Mouse (Mus musculus) adrenal gland, adult (tissue): ENCODE results near the gene Stard8.
"Not testable (repeated sequence)": the region's sequence is repeated elsewhere in the genome, so short reads cannot be mapped to it uniquely, and the experiment has no call there.

ENCODE experiments used
- DNase-seq, 2 experiments: peaks; one replicate each; pipeline ENCODE4 v3.0.0; 2022 to 2023; ENCODE audit warnings: low spot score in 1 of 2; ENCODE audit not compliant: inconsistent age in 2 of 2

The Stard8 gene

DNA sequence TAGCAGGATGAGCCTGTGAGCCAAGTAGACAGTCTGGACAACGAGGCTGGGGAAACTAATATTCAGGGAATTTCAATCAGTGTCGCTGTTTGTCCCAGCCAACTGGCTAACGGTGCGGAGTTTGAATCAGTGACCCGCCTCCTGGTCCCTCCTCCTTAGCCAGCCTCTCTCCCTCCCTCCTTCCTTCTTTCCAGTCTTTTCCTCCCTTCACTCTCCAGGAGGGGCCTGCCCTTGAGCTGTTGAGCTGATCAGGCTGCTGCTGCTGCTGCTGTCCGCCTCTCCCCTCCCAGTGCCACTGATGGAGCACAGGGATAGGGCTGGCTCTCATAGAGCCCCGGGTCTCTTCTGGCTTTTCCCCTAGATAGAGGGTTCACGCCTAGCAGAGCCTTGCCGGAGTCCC lies at the start of gene Stard8:
Gene Stard8 (plus strand): TSS at position 203 of the 400 bp plus-strand sequence.
- DNase-seq: peak; percentile 67 to 79

DNA sequence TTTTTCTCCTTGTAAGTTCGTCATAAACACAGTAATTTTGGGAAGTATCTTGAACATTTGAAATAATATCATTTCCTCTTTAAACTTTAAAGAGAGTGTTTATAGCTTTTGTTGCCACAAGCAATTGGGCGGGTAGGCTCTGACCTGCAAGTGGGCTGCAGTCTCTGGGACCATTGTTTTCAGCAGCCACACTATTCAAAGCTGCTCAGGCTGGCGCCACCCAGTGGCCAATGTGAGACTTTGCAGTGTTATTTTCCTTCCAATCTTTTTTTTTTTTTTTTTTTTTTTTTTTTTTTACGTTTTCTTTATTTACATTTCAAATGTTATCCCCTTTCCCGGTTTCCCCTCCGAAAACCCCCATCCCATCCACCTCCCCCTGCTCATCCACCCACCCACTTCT lies 49.1 kb upstream of the Stard8 start:
- DNase-seq: no peak

- DNase-seq: no peak
Observed at GRCm38 (mm10) chrX:98958287-98958686, 44.8 kb upstream of the Stard8 start.

DNA sequence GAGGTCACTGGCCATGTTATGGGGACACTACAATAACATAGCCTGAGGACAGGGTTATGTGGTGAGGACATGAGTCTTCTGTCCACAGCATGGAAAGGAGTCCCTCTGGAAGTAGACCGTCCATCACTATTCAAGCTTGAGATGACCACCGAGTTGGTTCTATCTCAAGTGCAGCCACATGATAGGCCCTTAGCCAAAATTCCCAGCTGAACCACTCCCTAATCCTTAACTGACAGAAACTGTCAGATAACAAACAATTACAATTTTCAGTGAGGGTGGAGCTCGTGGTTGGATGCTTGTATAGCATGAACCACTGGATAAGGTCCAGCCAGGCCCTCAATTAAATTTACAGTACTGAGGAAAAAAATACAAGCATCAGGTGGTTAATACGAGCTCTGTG lies 44.0 kb upstream of the Stard8 start:
- DNase-seq: no peak

- no peak for DNase-seq
Observed at GRCm38 (mm10) chrX:98963742-98964141, 39.3 kb upstream of the Stard8 start.

- DNase-seq: peak in 1 of 2 experiments; percentile 31
Observed at GRCm38 (mm10) chrX:98964513-98964912, 38.5 kb upstream of the Stard8 start.

DNA sequence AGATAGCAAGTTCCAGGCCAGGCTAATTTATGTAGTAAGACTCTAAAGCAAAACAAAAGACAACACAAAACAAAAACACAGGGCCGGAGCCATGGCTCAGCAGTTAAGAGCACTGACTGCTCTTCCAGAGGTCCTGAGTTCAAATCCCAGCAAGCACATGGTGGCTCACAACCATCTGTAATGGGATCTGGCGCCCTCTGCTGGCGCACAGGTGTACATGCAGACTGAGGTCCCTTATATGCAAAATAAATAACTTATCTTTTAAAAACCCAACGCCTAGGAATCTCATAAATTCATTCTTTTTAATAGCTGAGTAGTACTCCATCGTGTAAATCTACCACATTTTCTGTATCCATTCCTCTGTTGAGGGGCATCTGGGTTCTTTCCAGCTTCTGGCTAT lies 16.4 kb upstream of the Stard8 start:
- not testable (repeated sequence) for DNase-seq

DNA sequence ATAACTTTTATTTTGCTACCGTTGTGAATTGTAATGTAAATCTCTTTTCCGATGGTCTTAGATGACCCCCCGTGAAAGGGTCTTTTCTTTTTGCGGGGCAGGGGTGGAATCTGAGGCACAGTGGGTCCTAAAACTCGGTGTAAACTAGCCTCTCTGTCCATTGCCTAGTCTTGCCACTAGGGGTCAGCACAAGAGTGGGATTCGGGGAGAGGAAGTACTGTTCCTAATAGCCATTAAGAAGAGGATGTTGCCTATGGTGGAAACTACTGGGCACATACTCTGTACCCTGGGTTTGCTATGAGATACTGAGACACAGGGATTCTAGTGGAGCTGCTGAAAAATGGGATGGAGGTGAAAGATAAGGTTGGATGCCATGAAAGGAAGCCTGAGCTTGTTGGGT lies 13.5 kb upstream of the Stard8 start:
- DNase-seq: peak; percentile 58 to 86

DNA sequence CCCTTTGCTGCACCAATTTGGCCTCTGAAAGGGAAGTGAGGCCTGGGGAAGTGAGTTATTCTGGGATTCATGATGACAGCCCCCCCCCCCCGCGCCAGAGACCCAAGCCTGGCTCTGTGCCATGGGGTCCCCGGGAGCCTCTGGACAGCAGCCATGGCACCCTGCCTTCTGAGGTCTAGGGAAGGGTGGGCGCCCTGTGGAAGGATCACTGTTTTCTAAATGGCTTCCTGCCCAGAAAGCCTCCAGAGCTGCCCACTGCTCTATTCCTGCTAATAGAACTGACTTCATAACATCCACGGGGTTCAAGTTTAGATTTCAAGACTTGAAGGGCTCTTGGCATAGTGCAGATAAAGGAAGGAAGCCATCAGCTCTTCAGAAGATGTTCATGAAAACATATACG lies 983 bp upstream of the Stard8 start:
- peak; percentile 26 to 50 for DNase-seq

DNA sequence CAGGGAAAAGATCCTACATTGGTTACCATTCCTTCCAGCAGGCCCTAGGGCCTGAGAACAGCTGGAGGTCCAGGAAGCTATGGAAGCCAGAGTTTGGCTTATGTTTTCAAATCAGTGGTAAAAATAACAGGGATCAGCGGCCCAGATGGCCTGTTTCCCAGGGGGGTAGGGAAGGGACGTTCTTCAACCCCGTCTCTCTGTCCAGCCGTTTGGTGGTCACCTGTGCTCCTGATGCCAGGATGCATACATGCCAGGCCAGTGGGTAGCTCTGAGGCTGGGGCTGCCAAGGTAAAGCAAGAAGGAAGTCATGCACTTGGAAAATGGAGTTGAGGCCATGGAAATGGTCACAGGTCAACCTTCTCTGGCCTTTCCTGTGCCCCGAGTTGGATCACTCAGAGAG lies 7.5 kb downstream of the Stard8 start:
- DNase-seq: no peak

- DNase-seq: no peak
Observed at GRCm38 (mm10) chrX:99011281-99011680, 8.2 kb downstream of the Stard8 start.

GRCm38 (mm10) chrX:99012486-99012885 lies 9.4 kb downstream of the Stard8 start:
- DNase-seq: no peak

- no peak for DNase-seq
Observed at GRCm38 (mm10) chrX:99015705-99016104, 12.7 kb downstream of the Stard8 start.

GRCm38 (mm10) chrX:99016987-99017386 lies 13.9 kb downstream of the Stard8 start:
- DNase-seq: peak in 1 of 2 experiments; percentile 31

GRCm38 (mm10) chrX:99017874-99018273 lies 14.8 kb downstream of the Stard8 start:
- no peak for DNase-seq

DNA sequence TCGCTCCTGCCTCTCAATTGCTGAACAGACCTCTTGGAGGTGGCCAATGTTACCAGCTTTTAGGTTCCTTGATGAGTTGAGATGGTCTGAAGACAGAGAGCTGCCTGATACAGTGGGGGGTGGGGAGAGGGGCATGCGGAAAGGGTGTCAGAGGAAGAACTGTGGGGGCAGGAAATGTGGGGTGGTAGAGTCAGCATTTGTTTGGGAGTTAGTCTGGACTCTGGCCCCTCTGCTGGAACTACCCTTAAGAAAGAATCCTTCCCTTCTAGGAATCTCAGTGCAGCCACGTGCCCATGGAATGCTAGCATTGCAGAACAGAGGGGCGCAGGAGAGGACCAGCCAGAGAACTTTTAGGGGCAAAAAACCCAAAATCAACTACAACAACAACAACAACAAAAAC lies 16.3 kb downstream of the Stard8 start:
- DNase-seq: no peak

DNA sequence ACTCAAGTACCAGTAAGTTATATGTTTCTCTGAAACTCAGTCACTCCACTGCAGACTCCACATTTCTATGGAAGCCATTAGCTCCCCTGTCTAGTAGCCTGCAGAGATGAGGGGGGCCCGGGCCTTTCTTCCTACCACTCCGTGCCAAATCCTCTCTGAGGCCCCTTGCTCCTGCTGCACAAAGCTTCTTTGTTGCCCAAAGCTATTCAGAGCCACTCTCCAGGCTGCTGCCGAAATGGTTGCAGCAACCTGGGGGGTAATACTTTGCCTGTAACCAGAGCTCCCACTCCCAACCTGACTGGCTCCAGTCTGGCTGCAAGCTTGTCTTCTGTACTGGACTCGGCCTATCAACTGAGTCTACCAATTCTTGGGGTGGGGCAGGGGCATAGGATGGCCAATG lies 17.2 kb downstream of the Stard8 start:
- DNase-seq: no peak

DNA sequence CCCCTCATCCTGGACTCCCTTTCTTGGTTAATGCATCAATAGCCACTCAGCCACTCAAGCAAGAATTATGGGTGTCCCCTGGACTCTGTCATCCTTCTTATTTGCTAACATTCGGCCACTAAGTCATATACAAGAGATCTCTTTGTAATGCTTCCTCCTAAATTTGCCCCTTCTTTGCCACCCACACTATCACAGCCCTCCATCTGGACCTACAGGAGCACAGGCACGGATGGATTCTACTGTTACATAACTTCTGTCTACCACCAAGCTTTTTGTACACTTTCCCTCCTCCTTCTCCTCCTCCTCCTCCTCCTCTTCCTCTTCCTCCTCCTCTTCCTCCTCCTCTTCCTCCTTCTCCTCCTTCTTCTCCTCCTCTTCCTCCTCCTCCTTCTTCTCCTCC lies 18.5 kb downstream of the Stard8 start:
- DNase-seq: no peak

DNA sequence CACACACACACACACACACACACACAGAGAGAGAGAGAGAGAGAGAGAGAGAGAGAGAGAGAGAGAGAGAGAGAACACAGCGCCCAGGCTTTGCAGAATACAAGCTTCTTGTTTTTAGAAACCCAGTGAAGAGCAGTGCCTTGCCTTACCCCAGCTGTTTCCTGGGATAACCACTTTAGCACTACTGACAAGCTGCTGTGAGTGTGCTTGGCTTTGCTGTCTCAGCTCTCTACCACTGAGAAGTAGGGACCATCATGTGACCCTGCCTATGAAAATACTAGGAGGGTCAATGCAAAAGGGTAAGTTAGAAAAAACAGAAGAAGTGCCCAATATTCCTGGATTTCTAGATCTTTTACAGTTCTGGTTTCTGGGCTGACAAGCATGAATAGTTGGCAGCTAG lies 20.9 kb downstream of the Stard8 start:
- DNase-seq: no peak

- DNase-seq: no peak
Observed at GRCm38 (mm10) chrX:99035407-99035806, 32.4 kb downstream of the Stard8 start.

GRCm38 (mm10) chrX:99042451-99042951 lies 39.5 kb downstream of the Stard8 start:
- DNase-seq: peak; percentile 93 to 94

DNA sequence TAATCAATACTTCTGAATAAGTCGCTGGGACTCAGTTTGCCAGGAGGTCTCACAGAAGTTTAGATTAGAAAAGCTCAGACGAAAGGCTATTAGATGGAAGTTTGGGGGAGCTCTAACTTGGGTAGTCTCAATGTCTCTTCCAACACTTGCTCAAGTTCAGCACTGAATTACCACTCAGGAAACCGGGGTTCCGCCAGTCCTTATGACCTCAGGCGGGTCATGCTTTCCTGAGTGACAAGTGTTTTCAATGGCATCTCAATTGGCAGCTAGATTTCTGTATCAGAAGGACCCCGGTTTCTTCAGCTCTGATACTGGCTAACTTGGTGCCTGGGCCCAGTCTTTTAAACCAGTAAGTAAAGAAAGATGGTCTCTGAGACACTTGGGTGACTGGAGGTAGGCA lies 40.2 kb downstream of the Stard8 start:
- peak in 1 of 2 experiments; percentile 57 for DNase-seq

DNA sequence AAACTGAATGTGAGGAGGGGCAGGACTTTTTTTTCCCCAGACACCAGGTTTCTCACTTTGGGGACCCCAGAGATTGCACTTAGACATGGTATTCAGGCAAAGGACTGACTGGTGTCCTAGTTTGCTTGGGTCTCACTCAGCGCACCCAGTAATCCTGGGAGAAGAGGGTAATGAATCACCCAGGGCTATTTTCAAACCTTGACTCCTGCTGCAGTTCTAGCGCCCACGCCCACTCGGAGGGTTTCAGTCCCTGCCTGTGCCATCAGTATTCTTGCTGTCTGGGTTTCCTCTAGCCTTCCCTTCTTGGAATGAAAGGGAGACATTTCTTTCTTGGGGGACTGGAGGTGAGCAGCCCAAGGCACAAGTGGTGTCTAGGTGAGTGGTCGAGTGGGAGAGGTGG lies 40.7 kb downstream of the Stard8 start:
- DNase-seq: peak in 1 of 2 experiments; percentile 72

DNA sequence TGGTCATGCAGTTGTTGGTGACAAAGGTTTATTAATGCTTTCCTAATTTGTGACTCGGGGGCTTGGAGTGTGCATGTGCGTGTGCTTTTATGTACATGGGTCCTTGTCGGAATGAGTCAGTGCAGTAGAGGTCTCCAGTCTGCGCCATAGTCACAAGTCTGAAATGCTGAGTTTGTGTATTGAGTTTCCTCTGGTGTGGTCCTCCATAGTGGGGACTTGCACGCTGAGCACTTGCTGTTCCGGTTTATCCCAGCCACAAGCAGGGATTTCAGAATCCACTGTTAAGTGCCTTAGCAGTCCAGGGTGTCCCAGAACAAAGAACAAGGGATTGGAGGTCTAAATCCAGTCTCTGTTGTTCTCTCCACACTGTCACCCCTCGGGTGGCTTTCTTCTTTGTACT lies 42.3 kb downstream of the Stard8 start:
- DNase-seq: no peak
